Mouse (Mus musculus) frontal cortex, adult (tissue): Measurements from ENCODE around the gene 1700011L22Rik.

Source experiments
- ATAC-seq: cut with Nextera tagmentation; 2 replicates; pipeline ENCODE4 v1.9.2; 2017; ENCODE audit warnings: mild to moderate bottlenecking, moderate library complexity, mixed read lengths; ENCODE audit not compliant: low TSS enrichment

The 1700011L22Rik gene

GRCm38 (mm10) chr8:79248470-79248869 lies at the start of gene 1700011L22Rik:
Gene 1700011L22Rik, minus strand, starts transcription at chr8:79248570.
- no peak for ATAC-seq

GRCm38 (mm10) chr8:79297763-79298162 lies 49.4 kb upstream of the 1700011L22Rik start:
- ATAC-seq = peak; percentile 44; the same call in 1 of the 2 replicates

GRCm38 (mm10) chr8:79295276-79296105 lies 47.1 kb upstream of the 1700011L22Rik start:
- no peak for ATAC-seq

- peak; percentile 94 for ATAC-seq
Observed at GRCm38 (mm10) chr8:79294610-79295275, 46.4 kb upstream of the 1700011L22Rik start, which contains the start of gene Mmaa. Gene Mmaa, minus strand, starts transcription at chr8:79294937.

GRCm38 (mm10) chr8:79293841-79294240 lies 45.5 kb upstream of the 1700011L22Rik start:
- no peak for ATAC-seq

- ATAC-seq = no peak
Observed at GRCm38 (mm10) chr8:79292712-79293264, 44.4 kb upstream of the 1700011L22Rik start.

GRCm38 (mm10) chr8:79289592-79289991 lies 41.2 kb upstream of the 1700011L22Rik start:
- ATAC-seq = no peak

GRCm38 (mm10) chr8:79288681-79289080 lies 40.3 kb upstream of the 1700011L22Rik start:
- no peak for ATAC-seq

GRCm38 (mm10) chr8:79288250-79288649 lies 39.9 kb upstream of the 1700011L22Rik start:
- no peak for ATAC-seq

GRCm38 (mm10) chr8:79286424-79286823 lies 38.1 kb upstream of the 1700011L22Rik start:
- no peak for ATAC-seq

GRCm38 (mm10) chr8:79284626-79285025 lies 36.3 kb upstream of the 1700011L22Rik start:
- no peak for ATAC-seq

- ATAC-seq = no peak
Observed at GRCm38 (mm10) chr8:79281376-79281890, 33.1 kb upstream of the 1700011L22Rik start.

- ATAC-seq = no peak
Observed at GRCm38 (mm10) chr8:79277264-79277870, 29.0 kb upstream of the 1700011L22Rik start.

GRCm38 (mm10) chr8:79274940-79275339 lies 26.6 kb upstream of the 1700011L22Rik start:
- ATAC-seq = no peak

- no peak for ATAC-seq
Observed at GRCm38 (mm10) chr8:79273776-79274175, 25.4 kb upstream of the 1700011L22Rik start.

- ATAC-seq = no peak
Observed at GRCm38 (mm10) chr8:79272676-79273075, 24.3 kb upstream of the 1700011L22Rik start.

- ATAC-seq = no peak
Observed at GRCm38 (mm10) chr8:79268921-79269320, 20.6 kb upstream of the 1700011L22Rik start.

GRCm38 (mm10) chr8:79261920-79262319 lies 13.6 kb upstream of the 1700011L22Rik start:
- peak; percentile 38; the same call in 1 of the 2 replicates for ATAC-seq

- no peak for ATAC-seq
Observed at GRCm38 (mm10) chr8:79256076-79256705, 7.8 kb upstream of the 1700011L22Rik start.

- ATAC-seq = no peak
Observed at GRCm38 (mm10) chr8:79253742-79254141, 5.4 kb upstream of the 1700011L22Rik start.

- ATAC-seq = no peak
Observed at GRCm38 (mm10) chr8:79243422-79243821, 4.9 kb downstream of the 1700011L22Rik start.
